Mouse (Mus musculus) lung, adult 2 months (tissue): ENCODE data around the gene Nacc2.

Experiments used
- CTCF ChIP-seq: fragments of 200-500 bp; IDR thresholded peaks from 2 replicates; pipeline ENCODE4 v1.5.1; 2011; ENCODE audit warnings: mild to moderate bottlenecking, low read length, control low read depth; ENCODE audit not compliant: insufficient read depth
- POLR2A ChIP-seq: fragments of 200-500 bp; IDR thresholded peaks from 2 replicates; pipeline ENCODE4 v1.6.1; 2011; ENCODE audit warnings: low read depth, mild to moderate bottlenecking, control low read depth, low read length, borderline replicate concordance; ENCODE audit errors: extremely low read depth

GRCm38 (mm10) chr2:26131327-26131726, 8.3 kb upstream of the Nacc2 start:
- TF ChIP-seq CTCF = no peak
- no peak for TF ChIP-seq POLR2A
